Mouse (Mus musculus) cerebellum, postnatal 14 days (tissue): ENCODE results near the gene Gm9747.

Source experiments
- DNase-seq, 2 experiments: peaks; one replicate each; pipeline ENCODE4 v3.0.0; 2021; ENCODE audit warnings: mixed read lengths in 2 of 2

The Gm9747 gene

GRCm38 (mm10) chr1:82258331-82258730, 25.4 kb downstream of the Gm9747 start:
- no peak for DNase-seq

GRCm38 (mm10) chr1:82260055-82260454, 27.1 kb downstream of the Gm9747 start:
- DNase-seq = no peak

GRCm38 (mm10) chr1:82261053-82261618, 28.2 kb downstream of the Gm9747 start:
- peak; percentile 75 for DNase-seq

- no peak for DNase-seq
Measured at GRCm38 (mm10) chr1:82261638-82262037, 28.7 kb downstream of the Gm9747 start.

- peak; percentile 87 to 91 for DNase-seq
Measured at GRCm38 (mm10) chr1:82262331-82262730, 29.4 kb downstream of the Gm9747 start.

DNA sequence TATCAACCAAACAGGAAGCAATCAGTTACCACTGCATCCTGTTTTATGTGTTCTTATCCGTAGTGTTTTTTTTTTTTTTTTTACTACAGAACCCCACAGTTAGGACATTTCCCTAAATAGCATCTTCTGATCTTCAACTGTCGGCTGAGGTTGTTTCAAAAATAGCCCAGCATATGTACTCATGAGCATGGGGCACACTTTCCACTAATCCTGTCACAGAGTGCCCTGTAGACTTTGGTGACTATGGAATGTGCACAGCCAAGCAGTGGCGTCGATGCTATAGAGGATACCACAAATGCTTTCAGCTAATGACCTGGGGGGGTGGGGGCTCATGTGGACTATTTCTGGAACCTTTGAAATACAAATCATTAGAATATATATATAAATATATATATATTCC, 34.6 kb downstream of the Gm9747 start:
- no peak for DNase-seq

GRCm38 (mm10) chr1:82272231-82272630, 39.3 kb downstream of the Gm9747 start:
- no peak for DNase-seq

- no peak for DNase-seq
Measured at GRCm38 (mm10) chr1:82273529-82273928, 40.6 kb downstream of the Gm9747 start.

- DNase-seq = no peak
Measured at GRCm38 (mm10) chr1:82274361-82274760, 41.4 kb downstream of the Gm9747 start.

- DNase-seq = no peak
Measured at GRCm38 (mm10) chr1:82279768-82280167, 46.9 kb downstream of the Gm9747 start.

GRCm38 (mm10) chr1:82281823-82282222, 48.9 kb downstream of the Gm9747 start:
- DNase-seq = no peak

DNA sequence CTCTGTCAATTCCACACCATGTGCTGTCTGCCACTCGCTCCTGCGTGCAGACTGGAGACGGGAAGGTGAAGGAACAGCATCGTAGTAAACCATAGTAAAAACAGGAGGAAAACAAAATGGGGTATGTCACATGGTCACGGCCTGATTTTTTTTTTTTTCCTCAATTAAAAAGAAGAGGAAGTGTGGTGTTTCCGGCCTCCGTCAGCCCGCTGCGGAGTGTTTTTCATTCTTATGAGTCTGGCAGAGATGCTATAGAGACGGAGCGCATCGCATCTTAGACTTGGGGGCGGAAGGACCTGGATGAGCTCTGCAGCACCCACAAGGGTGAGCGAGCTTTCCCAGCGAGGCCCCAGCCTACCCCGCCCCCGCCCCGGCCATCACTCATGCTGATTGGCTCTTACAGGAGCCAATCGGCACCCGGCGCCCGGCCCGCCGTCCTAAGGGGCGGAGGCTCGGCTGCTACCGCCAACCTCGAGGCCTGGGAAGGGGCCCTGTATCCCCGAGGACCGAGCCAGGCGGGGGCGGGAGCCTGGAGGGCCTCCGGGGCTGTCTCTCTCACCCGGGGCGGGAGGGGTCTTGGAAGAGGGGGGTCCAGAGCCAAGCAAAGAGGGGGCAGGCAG, 50.2 kb downstream of the Gm9747 start:
- peak; percentile 91 to 93 for DNase-seq

GRCm38 (mm10) chr1:82283901-82284301, 51.0 kb downstream of the Gm9747 start:
- peak; percentile 30 to 45 for DNase-seq

DNA sequence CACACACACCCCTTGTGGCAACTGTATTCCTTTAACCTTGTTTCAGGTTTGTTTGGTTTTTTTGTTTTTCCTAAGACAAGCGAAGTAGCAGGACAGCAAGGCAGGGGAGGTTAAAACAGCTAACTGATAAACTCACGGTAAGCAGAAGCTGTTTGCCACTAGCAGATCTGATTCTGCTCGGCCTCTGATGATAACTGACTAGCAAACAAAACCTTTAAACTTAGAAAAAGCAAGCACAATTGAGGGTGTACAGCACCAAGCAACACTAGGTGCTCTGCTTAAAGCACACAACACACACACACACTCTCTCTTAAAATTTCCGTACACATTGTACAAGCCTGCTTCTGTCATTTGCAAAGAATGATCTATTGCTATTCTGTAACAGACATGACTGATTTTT, 51.5 kb downstream of the Gm9747 start:
- peak in 1 of 2 experiments; percentile 38 for DNase-seq
